Mouse (Mus musculus) thymus, adult 2 months (tissue): ENCODE results near the gene Hist1h2bq.
"Not testable (repeated sequence)": the region's sequence is repeated elsewhere in the genome, so short reads cannot be mapped to it uniquely, and the experiment has no call there.

Experiments
- CTCF ChIP-seq: fragments of 200-500 bp; IDR thresholded peaks from 2 replicates; pipeline ENCODE4 v1.5.1; 2012; ENCODE audit warnings: mild to moderate bottlenecking, control low read depth, low read length, moderate library complexity, borderline replicate concordance; ENCODE audit not compliant: control insufficient read depth, poor library complexity, insufficient read depth; ENCODE audit errors: extremely low read depth
- POLR2A ChIP-seq: fragments of 200-500 bp; IDR thresholded peaks from 2 replicates; pipeline ENCODE4 v1.6.1; 2012; ENCODE audit warnings: mild to moderate bottlenecking, low read length, control low read depth, moderate library complexity; ENCODE audit not compliant: control insufficient read depth, poor library complexity, insufficient read depth; ENCODE audit errors: extremely low read depth

DNA sequence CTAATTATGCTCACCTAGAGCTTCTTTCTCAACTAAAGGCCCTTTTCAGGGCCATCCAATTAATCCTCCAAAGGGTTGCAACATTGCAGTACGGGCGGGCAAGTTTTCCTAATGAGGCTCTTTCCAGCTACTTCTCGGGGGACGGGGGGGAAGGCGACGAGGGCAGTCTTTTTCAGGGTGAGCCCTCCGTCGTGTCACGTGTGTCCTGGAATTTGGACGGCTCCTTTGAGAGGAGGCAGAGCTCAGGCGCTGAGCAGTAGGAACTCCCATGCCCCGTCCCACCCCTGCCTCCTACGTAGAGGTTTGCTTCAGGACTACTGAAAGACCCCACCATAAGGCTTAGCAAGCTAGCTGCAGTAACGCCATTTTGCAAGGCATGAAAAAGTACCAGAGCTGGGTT is 2.1 kb upstream of the Hist1h2bq start:
- not testable (repeated sequence) for TF ChIP-seq POLR2A, CTCF
